Mouse (Mus musculus) CH12.LX (cell line): ENCODE results near the gene Gm12216. TPM values are rescaled to one million over a fixed set of nuclear protein-coding genes. Genes with fewer than 3 reads are reported as not detected.

ENCODE experiments used
- DNase-seq: peaks from one replicate; pipeline ENCODE4 v3.0.0-alpha.2; 2013; ENCODE audit errors: extremely low read depth
- H3K27ac ChIP-seq: 2 replicates; pipeline ENCODE4 v1.5.1; 2012; ENCODE audit warnings: low read depth, mild to moderate bottlenecking, control low read depth, moderate library complexity; ENCODE audit not compliant: insufficient read depth
- H3K27me3 ChIP-seq: replicated peaks from 2 replicates; pipeline ENCODE3; 2012; ENCODE audit warnings: inconsistent platforms
- H3K36me3 ChIP-seq, 2 experiments: replicated peaks in 1 of 2; 2 replicates each; pipeline versions ENCODE3 to v1.6.1; 2012; ENCODE audit warnings: inconsistent platforms in 1 of 2, low read length in 1 of 2, mild to moderate bottlenecking in 1 of 2, mixed read lengths in 1 of 2, moderate library complexity in 1 of 2; ENCODE audit not compliant: control insufficient read depth in 1 of 2, insufficient read depth in 1 of 2
- H3K4me1 ChIP-seq, 2 experiments: 2 replicates each; pipeline ENCODE4 v1.6.1; 2012; ENCODE audit warnings: inconsistent platforms in 1 of 2, moderate library complexity in 1 of 2; ENCODE audit not compliant: insufficient read depth in 2 of 2, control insufficient read depth in 1 of 2
- H3K4me2 ChIP-seq: 2 replicates; pipeline ENCODE4 v1.6.1; 2012; ENCODE audit warnings: low read depth, mild to moderate bottlenecking, control low read depth; ENCODE audit not compliant: poor library complexity, insufficient read depth, severe bottlenecking
- H3K4me3 ChIP-seq, 3 experiments: fragments of 150-350 bp in 1 of 3; sonication (generic) in 1 of 3; replicated peaks in 1 of 3; 2 replicates each; pipeline versions ENCODE3 to v1.5.1; 2011 to 2012; ENCODE audit warnings: low read depth in 2 of 3, low read length in 2 of 3, mild to moderate bottlenecking in 2 of 3, moderate library complexity in 2 of 3, control low read depth in 1 of 3, improper control_type of control experiment in 1 of 3, inconsistent platforms in 1 of 3, mixed read lengths in 1 of 3; ENCODE audit not compliant: poor library complexity in 1 of 3
- H3K79me2 ChIP-seq: replicated peaks from 2 replicates; pipeline ENCODE4 v1.6.1; 2012; ENCODE audit warnings: mild to moderate bottlenecking, moderate library complexity; ENCODE audit not compliant: control insufficient read depth, poor library complexity, insufficient read depth, severe bottlenecking; ENCODE audit errors: extremely low read depth
- H3K9ac ChIP-seq: 2 replicates; pipeline ENCODE4 v1.6.1; 2012; ENCODE audit warnings: low read depth, mild to moderate bottlenecking, control low read depth, moderate library complexity; ENCODE audit not compliant: insufficient read depth
- H3K9me3 ChIP-seq: replicated peaks from 2 replicates; pipeline ENCODE3; 2012; ENCODE audit warnings: low read length, inconsistent platforms, mixed read lengths
- BHLHE40 ChIP-seq: IDR thresholded peaks from 2 replicates; pipeline ENCODE4 v1.6.1; 2011; ENCODE audit warnings: mild to moderate bottlenecking, low read depth, low read length, improper control_type of control experiment
- CHD2 ChIP-seq: IDR thresholded peaks from 2 replicates; pipeline ENCODE4 v1.6.1; 2011; ENCODE audit warnings: low read length, improper control_type of control experiment
- CTCF ChIP-seq, 2 experiments: IDR thresholded peaks in 1 of 2; conservative IDR thresholded peaks in 1 of 2; 2 replicates each; pipeline ENCODE4 v1.5.1; 2011 to 2012; ENCODE audit warnings: low read depth in 2 of 2, low read length in 2 of 2, improper control_type of control experiment in 1 of 2, inconsistent platforms in 1 of 2, mild to moderate bottlenecking in 1 of 2, moderate library complexity in 1 of 2
- ELF1 ChIP-seq: IDR thresholded peaks from 2 replicates; pipeline ENCODE4 v1.6.1; 2014; ENCODE audit warnings: low read depth, mild to moderate bottlenecking, inconsistent platforms, low read length, improper control_type of control experiment
- GABPA ChIP-seq: IDR thresholded peaks from 2 replicates; pipeline ENCODE4 v1.6.1; 2012; ENCODE audit warnings: low read depth, low read length, improper control_type of control experiment, inconsistent platforms; ENCODE audit not compliant: insufficient replicate concordance
- JUND ChIP-seq: conservative IDR thresholded peaks from 2 replicates; pipeline ENCODE4 v1.6.1; 2011; ENCODE audit warnings: low read depth, low read length, improper control_type of control experiment
- KAT2A ChIP-seq: IDR thresholded peaks from 2 replicates; pipeline ENCODE4 v1.6.1; 2012; ENCODE audit warnings: low read length, improper control_type of control experiment, inconsistent platforms; ENCODE audit not compliant: insufficient replicate concordance
- MAZ ChIP-seq: IDR thresholded peaks from 2 replicates; pipeline ENCODE4 v1.6.1; 2012; ENCODE audit warnings: low read depth, mild to moderate bottlenecking, inconsistent platforms, low read length, improper control_type of control experiment, moderate library complexity
- MXI1 ChIP-seq: IDR thresholded peaks from 2 replicates; pipeline ENCODE4 v1.6.1; 2011; ENCODE audit warnings: mild to moderate bottlenecking, low read depth, low read length, improper control_type of control experiment
- NELFE ChIP-seq: IDR thresholded peaks from 2 replicates; pipeline ENCODE4 v1.6.1; 2011; ENCODE audit warnings: low read depth, low read length, improper control_type of control experiment
- NRF1 ChIP-seq: IDR thresholded peaks from 2 replicates; pipeline ENCODE4 v1.6.1; 2014; ENCODE audit warnings: low read depth, mild to moderate bottlenecking, inconsistent platforms, low read length, improper control_type of control experiment, moderate library complexity
- PAX5 ChIP-seq: IDR thresholded peaks from 2 replicates; pipeline ENCODE4 v1.6.1; 2012; ENCODE audit warnings: low read length, inconsistent platforms, mixed read lengths
- POLR2A ChIP-seq: IDR thresholded peaks from 2 replicates; pipeline ENCODE4 v1.6.1; 2011; ENCODE audit warnings: low read depth, mild to moderate bottlenecking, improper control_type of control experiment, low read length
- POLR2AphosphoS2 ChIP-seq: IDR thresholded peaks from 2 replicates; pipeline ENCODE4 v1.6.1; 2011; ENCODE audit warnings: low read depth, low read length, improper control_type of control experiment
- RAD21 ChIP-seq: IDR thresholded peaks from 2 replicates; pipeline ENCODE4 v1.6.1; 2011; ENCODE audit warnings: low read depth, mild to moderate bottlenecking, low read length, improper control_type of control experiment, moderate library complexity
- RCOR1 ChIP-seq: conservative IDR thresholded peaks from 2 replicates; pipeline ENCODE4 v1.6.1; 2012; ENCODE audit warnings: low read depth, mild to moderate bottlenecking, inconsistent platforms, low read length, improper control_type of control experiment
- SIN3A ChIP-seq: IDR thresholded peaks from 2 replicates; pipeline ENCODE4 v1.6.1; 2012; ENCODE audit warnings: low read length, improper control_type of control experiment, inconsistent platforms
- SMC3 ChIP-seq: IDR thresholded peaks from 2 replicates; pipeline ENCODE4 v1.6.1; 2011; ENCODE audit warnings: low read depth, low read length, improper control_type of control experiment
- TBP ChIP-seq: conservative IDR thresholded peaks from 2 replicates; pipeline ENCODE4 v1.6.1; 2011; ENCODE audit warnings: low read depth, low read length, improper control_type of control experiment
- TCF12 ChIP-seq: IDR thresholded peaks from 2 replicates; pipeline ENCODE4 v1.6.1; 2014; ENCODE audit warnings: low read depth, mild to moderate bottlenecking, inconsistent platforms, low read length, improper control_type of control experiment
- UBTF ChIP-seq: IDR thresholded peaks from 2 replicates; pipeline ENCODE4 v1.6.1; 2012; ENCODE audit warnings: low read depth, mild to moderate bottlenecking, inconsistent platforms, low read length, improper control_type of control experiment, moderate library complexity
- USF1 ChIP-seq: IDR thresholded peaks from 2 replicates; pipeline ENCODE4 v1.6.1; 2014; ENCODE audit warnings: low read depth, mild to moderate bottlenecking, inconsistent platforms, low read length, improper control_type of control experiment
- ZC3H11A ChIP-seq: IDR thresholded peaks from 2 replicates; pipeline ENCODE4 v1.6.1; 2012; ENCODE audit warnings: low read depth, mild to moderate bottlenecking, inconsistent platforms, low read length, improper control_type of control experiment
- ZKSCAN1 ChIP-seq: IDR thresholded peaks from 2 replicates; pipeline ENCODE4 v1.6.1; 2012; ENCODE audit warnings: low read depth, inconsistent platforms, low read length, improper control_type of control experiment, borderline replicate concordance
- ZNF384 ChIP-seq: IDR thresholded peaks from 2 replicates; pipeline ENCODE4 v1.6.1; 2012; ENCODE audit warnings: low read depth, low read length, improper control_type of control experiment, inconsistent platforms
- dilution Hi-C: fragments of 300-500 bp; cut with MboI; formaldehyde crosslinking; loops from 2 replicates; pipeline ENCODE4 v1.14.3; 2020; ENCODE audit warnings: low sequenced_read_pairs; ENCODE audit not compliant: extremely low pct_unique_long_range_greater_than_20kb, extremely low pct_ligation_motif_present
- in situ Hi-C: fragments of 300-500 bp; cut with MboI; formaldehyde crosslinking; loops from 3 replicates; pipeline ENCODE4 v1.14.3; 2019; ENCODE audit warnings: low sequenced_read_pairs, low pct_ligation_motif_present, low pct_unique_long_range_greater_than_20kb, mixed read lengths
- polyA plus RNA-seq: library from polyadenylated mRNA; unstranded; fragments of >175 nt; gene quantifications from 2 replicates; pipeline ENCODE4 v1.2.1, GENCODE M21; 2012; ENCODE audit warnings: low read depth; ENCODE audit not compliant: insufficient read length
- total RNA-seq, 2 experiments: library from RNA; depleted of rRNA; stranded (reverse); fragments of 300-350 nt in 1 of 2; fragments of >200 nt in 1 of 2; gene quantifications; 2 replicates each; pipeline ENCODE4 v1.2.3; 2012 to 2014

Gm12216 gene
- total and polyA plus RNA-seq, 3 experiments = 0.56 to 2.7 (median 0.77) TPM

DNA sequence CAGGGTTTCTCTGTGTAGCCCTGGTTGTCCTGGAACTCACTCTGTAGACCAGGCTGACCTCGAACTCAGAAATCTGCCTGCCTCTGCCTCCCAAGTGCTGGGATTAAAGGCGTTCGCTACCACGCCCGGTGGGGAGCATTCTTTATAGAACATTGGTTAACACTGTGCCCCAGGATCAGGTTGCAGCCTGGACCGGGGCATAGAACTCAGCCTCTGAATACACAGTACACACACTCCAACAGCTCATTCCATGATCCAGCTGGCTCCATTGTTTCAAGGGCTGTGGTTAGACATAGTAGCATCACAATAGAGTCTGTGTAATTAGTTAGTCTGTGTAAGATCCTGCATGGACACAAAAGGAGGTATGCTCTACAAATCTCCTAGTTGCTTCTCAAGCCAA, 40.9 kb upstream of the Gm12216 start:
- H3K27ac ChIP-seq = no peak overlapping the region
- no peaks in the 10 kb centered on the region for H3K9me3 ChIP-seq
- H3K4me2 ChIP-seq = no peak overlapping the region
- H3K4me1 ChIP-seq = peaks cover 5% of the 10 kb centered on the region in 2 experiments; a peak in 1 of 4 replicates
- H3K36me3 ChIP-seq = no peaks in the 10 kb centered on the region
- DNase-seq = no peak
- no peaks in the 10 kb centered on the region for H3K79me2 ChIP-seq
- H3K9ac ChIP-seq = no peak overlapping the region
- dilution Hi-C loops = no loop called here
- H3K4me3 ChIP-seq = no peak overlapping the region
- H3K27me3 ChIP-seq = no peaks in the 10 kb centered on the region
- no peak for TF ChIP-seq KAT2A
- no peak for TF ChIP-seq UBTF
- TF ChIP-seq JUND = no peak
- no peak for TF ChIP-seq TBP
- TF ChIP-seq GABPA = no peak
- no peak for TF ChIP-seq TCF12
- no peak for TF ChIP-seq SMC3
- no peak for TF ChIP-seq NELFE
- no peak for TF ChIP-seq RCOR1
- in situ Hi-C loops = no loop called here

DNA sequence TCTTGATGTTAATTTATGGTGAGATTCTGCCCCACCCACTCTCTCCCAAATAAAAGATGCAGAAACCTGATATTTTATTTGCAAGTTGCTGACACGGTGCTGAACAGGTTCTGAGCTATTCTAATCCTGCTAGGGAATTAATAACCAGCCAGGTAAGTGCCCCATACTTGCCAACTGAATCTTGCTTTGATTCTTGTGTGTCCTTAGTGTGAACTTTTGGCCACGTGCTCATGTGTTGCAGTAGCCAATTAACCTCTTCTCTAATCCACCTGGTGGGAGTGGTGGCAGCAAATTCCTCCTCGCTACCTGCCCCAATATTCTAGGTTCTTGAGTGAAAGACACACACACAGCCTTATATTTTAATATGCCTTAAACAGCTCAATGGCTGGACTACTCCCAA, 39.9 kb upstream of the Gm12216 start:
- TF ChIP-seq POLR2AphosphoS2 (no peak), ZNF384 (no peak), ZKSCAN1 (no peak)
- H3K36me3 ChIP-seq = no peaks in the 10 kb centered on the region
- in situ Hi-C loops (no loop called here), dilution Hi-C loops (no loop called here)
- no peak overlapping the region for H3K4me3 ChIP-seq
- no peaks in the 10 kb centered on the region for H3K27me3 ChIP-seq
- H3K9ac ChIP-seq = no peak overlapping the region
- H3K79me2 ChIP-seq = no peaks in the 10 kb centered on the region
- no peak for DNase-seq
- no peak overlapping the region for H3K27ac ChIP-seq
- no peaks in the 10 kb centered on the region for H3K9me3 ChIP-seq
- peaks cover 5% of the 10 kb centered on the region in 2 experiments; a peak in 1 of 4 replicates for H3K4me1 ChIP-seq
- no peak overlapping the region for H3K4me2 ChIP-seq

DNA sequence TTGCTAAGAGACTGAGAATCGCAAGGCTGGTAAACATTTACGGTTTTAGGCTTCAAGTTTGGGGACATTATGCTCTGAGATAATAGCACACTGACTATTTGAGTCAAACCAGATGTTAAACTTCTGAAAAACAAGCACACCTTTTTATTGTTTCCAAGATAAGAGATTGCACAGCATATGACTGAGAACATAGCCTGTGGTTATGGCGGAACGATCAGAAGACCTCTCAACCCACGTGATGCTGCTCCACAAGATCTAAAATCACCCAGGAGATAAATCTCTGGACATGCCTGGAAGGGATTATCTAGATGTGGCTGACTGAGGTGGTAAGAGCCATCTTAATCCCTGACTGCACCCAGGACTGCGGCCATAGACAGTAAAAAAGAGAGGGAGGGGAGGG, 37.9 kb upstream of the Gm12216 start:
- H3K36me3 ChIP-seq = no peaks in the 10 kb centered on the region
- no peak overlapping the region for H3K4me3 ChIP-seq
- peaks cover 5 to 8% of the 10 kb centered on the region in 2 experiments; a peak in 3 of 4 replicates for H3K4me1 ChIP-seq
- no peak overlapping the region for H3K27ac ChIP-seq
- dilution Hi-C loops = no loop called here
- no peak for DNase-seq
- H3K9ac ChIP-seq = no peak overlapping the region
- no peak overlapping the region for H3K4me2 ChIP-seq
- H3K9me3 ChIP-seq = no peaks in the 10 kb centered on the region
- no peaks in the 10 kb centered on the region for H3K79me2 ChIP-seq
- TF ChIP-seq MAZ (no peak), USF1 (no peak), SMC3 (no peak), RAD21 (no peak), UBTF (no peak), CHD2 (no peak), POLR2AphosphoS2 (no peak), BHLHE40 (no peak), MXI1 (no peak), PAX5 (no peak), POLR2A (no peak), ELF1 (no peak), SIN3A (no peak), NRF1 (no peak), ZC3H11A (no peak), TBP (no peak), CTCF (conservative IDR thresholded peaks at IDR 0.05 in 1 of 2, IDR thresholded peaks at IDR 0.05 in 1 of 2; ENCODE audit: low read depth in 2 of 2, low read length in 2 of 2) (no peak), JUND (no peak)
- in situ Hi-C loops = no loop called here
- H3K27me3 ChIP-seq = no peaks in the 10 kb centered on the region
